Mouse (Mus musculus) E14TG2a.4 (cell line): ENCODE measurements around the gene Alk.

ENCODE experiments used
- CTCF ChIP-seq: conservative IDR thresholded peaks from 2 replicates; pipeline ENCODE4 v1.5.1; 2014; ENCODE audit warnings: low read length
- NANOG ChIP-seq: IDR thresholded peaks from 2 replicates; pipeline ENCODE4 v1.6.1; 2014; ENCODE audit warnings: borderline replicate concordance, low read length, mixed read lengths
- POU5F1 ChIP-seq: IDR thresholded peaks from 2 replicates; pipeline ENCODE4 v1.6.1; 2014; ENCODE audit warnings: low read length, borderline replicate concordance

DNA sequence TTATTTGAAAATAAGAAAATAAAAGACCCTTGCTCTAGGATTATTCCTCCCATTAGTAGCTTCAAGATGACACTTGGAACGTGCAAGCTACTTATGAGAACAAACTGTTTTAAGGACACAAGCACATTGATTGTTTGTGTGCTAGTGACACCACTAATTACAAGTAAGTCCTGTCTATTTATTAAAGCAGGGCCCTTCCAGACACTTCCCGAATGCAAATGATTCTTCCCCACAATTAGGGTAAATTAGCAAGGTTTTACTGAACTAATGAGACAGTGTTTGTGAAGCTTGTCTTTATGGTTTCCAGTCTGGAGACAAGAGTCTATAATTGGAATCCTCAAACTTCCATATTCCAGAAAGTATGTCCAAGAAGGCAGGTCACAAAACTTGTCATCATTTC is 523.0 kb downstream of the Alk start:
- TF ChIP-seq CTCF (no peak), NANOG (no peak), POU5F1 (no peak)
